Mouse (Mus musculus) heart, adult 2 months (tissue): ENCODE data around the gene Lsm14a. TPM values are rescaled to one million over a fixed set of nuclear protein-coding genes. Genes with fewer than 3 reads are reported as not detected.

Experiments used
- DNase-seq, 2 experiments: peaks; one replicate each; pipeline ENCODE4 v3.0.0; 2021
- H3K27ac ChIP-seq: fragments of 200-600 bp; 2 replicates; pipeline ENCODE4 v1.8.1; 2022
- H3K27me3 ChIP-seq: fragments of 200-500 bp; 2 replicates; pipeline ENCODE4 v1.6.1; 2012; ENCODE audit warnings: mild to moderate bottlenecking, low read length, inconsistent platforms, mixed read lengths; ENCODE audit not compliant: control insufficient read depth, insufficient read depth
- H3K36me3 ChIP-seq: fragments of 200-500 bp; 2 replicates; pipeline ENCODE4 v1.6.1; 2012; ENCODE audit warnings: low read length, inconsistent platforms; ENCODE audit not compliant: control insufficient read depth, insufficient read depth
- H3K4me1 ChIP-seq: fragments of 200-500 bp; 2 replicates; pipeline ENCODE4 v1.6.1; 2011; ENCODE audit warnings: low read length; ENCODE audit not compliant: control insufficient read depth, insufficient read depth
- H3K4me3 ChIP-seq: fragments of 200-600 bp; 2 replicates; pipeline ENCODE4 v1.8.1; 2022
- H3K79me2 ChIP-seq: fragments of 200-500 bp; replicated peaks from 2 replicates; pipeline ENCODE4 v1.6.1; 2012; ENCODE audit warnings: mild to moderate bottlenecking, inconsistent platforms, low read length, moderate library complexity, mixed read lengths; ENCODE audit not compliant: control insufficient read depth, insufficient read depth
- H3K9ac ChIP-seq: fragments of 200-500 bp; 2 replicates; pipeline ENCODE4 v1.6.1; 2012; ENCODE audit warnings: low read depth, mild to moderate bottlenecking, control low read depth, inconsistent platforms, low read length, mixed read lengths
- CTCF ChIP-seq: fragments of 200-600 bp; IDR thresholded peaks from 2 replicates; pipeline ENCODE4 v1.8.1; 2022; ENCODE audit warnings: antibody characterized with exemption, mild to moderate bottlenecking, moderate library complexity
- EP300 ChIP-seq: fragments of 200-500 bp; IDR thresholded peaks from 2 replicates; pipeline ENCODE4 v1.6.1; 2011; ENCODE audit warnings: low read depth, low read length, control low read depth; ENCODE audit not compliant: insufficient read depth
- POLR2A ChIP-seq: fragments of 200-500 bp; IDR thresholded peaks from 2 replicates; pipeline ENCODE4 v1.6.1; 2011; ENCODE audit warnings: mild to moderate bottlenecking, low read depth, low read length, control low read depth; ENCODE audit not compliant: insufficient read depth
- WGBS: fragments of 180-500 bp; shearing (Covaris S2); methylation state at CpG from one replicate; pipeline ENCODE4 v1.1.7; 2018; 5-methylcytosine and 5-hydroxymethylcytosine counted together
- intact Hi-C: fragments of 180-260 bp; cut with DNase I; formaldehyde crosslinking; loops from one replicate; pipeline ENCODE4 v1.15.1; 2025
- polyA plus RNA-seq: library from polyadenylated mRNA; depleted of rRNA; stranded (reverse); fragments of >200 nt; gene quantifications from 2 replicates; pipeline ENCODE4 v1.2.3, GENCODE M21; 2012
- total RNA-seq, 2 experiments: library from RNA; stranded (reverse); gene quantifications; 2 replicates each; pipeline ENCODE4 v1.2.3; 2021

Lsm14a gene
- total and polyA plus RNA-seq, 3 experiments, result 42.9 to 88.3 (median 86.9) TPM

- no peak for DNase-seq
- H3K79me2 ChIP-seq, result peaks cover 6% of the 10 kb centered on the region
- intact Hi-C loops, result no loop called here
- peaks cover 20% of the 10 kb centered on the region for H3K36me3 ChIP-seq
- no peaks in the 10 kb centered on the region for H3K27me3 ChIP-seq
- H3K4me1 ChIP-seq, result peaks cover 3% of the 10 kb centered on the region
- H3K27ac ChIP-seq, result no peak overlapping the region
- H3K9ac ChIP-seq, result no peak overlapping the region
- 86% methylated on average over 1 of the region's 1 CpGs for WGBS
- TF ChIP-seq POLR2A (no peak), CTCF (no peak), EP300 (no peak)
- H3K4me3 ChIP-seq, result no peak overlapping the region
These were observed 19.2 kb downstream of the Lsm14a start for GRCm38 (mm10) chr7:34373906-34374305.

GRCm38 (mm10) chr7:34355629-34356028 is 37.5 kb downstream of the Lsm14a start:
- H3K36me3 ChIP-seq, result peaks cover 3% of the 10 kb centered on the region; the same call in 1 of the 2 replicates
- H3K27ac ChIP-seq, result no peak overlapping the region
- H3K27me3 ChIP-seq, result no peaks in the 10 kb centered on the region
- DNase-seq, result no peak
- no peaks in the 10 kb centered on the region for H3K79me2 ChIP-seq
- H3K4me3 ChIP-seq, result no peak overlapping the region
- intact Hi-C loops, result loop anchor here (1.0 kb wide), 1 partner anchor 89 kb away; no protein-coding TSS in a partner anchor
- H3K9ac ChIP-seq, result no peak overlapping the region
- no peaks in the 10 kb centered on the region for H3K4me1 ChIP-seq
- 80% methylated on average over 4 of the region's 4 CpGs for WGBS
- TF ChIP-seq POLR2A (no peak), CTCF (peak; percentile 86), EP300 (no peak)

- H3K36me3 ChIP-seq, result peaks cover 11% of the 10 kb centered on the region
- no peaks in the 10 kb centered on the region for H3K79me2 ChIP-seq
- no peak overlapping the region for H3K4me3 ChIP-seq
- no peaks in the 10 kb centered on the region; the same call in 1 of the 2 replicates for H3K4me1 ChIP-seq
- intact Hi-C loops, result no loop called here
- 76% methylated on average over 1 of the region's 1 CpGs for WGBS
- peak; percentile 57 for TF ChIP-seq CTCF
- TF ChIP-seq EP300, result no peak
- DNase-seq, result no peak
- no peak overlapping the region for H3K9ac ChIP-seq
- no peaks in the 10 kb centered on the region for H3K27me3 ChIP-seq
- H3K27ac ChIP-seq, result no peak overlapping the region
These were observed 41.1 kb downstream of the Lsm14a start for GRCm38 (mm10) chr7:34351997-34352396.

DNA sequence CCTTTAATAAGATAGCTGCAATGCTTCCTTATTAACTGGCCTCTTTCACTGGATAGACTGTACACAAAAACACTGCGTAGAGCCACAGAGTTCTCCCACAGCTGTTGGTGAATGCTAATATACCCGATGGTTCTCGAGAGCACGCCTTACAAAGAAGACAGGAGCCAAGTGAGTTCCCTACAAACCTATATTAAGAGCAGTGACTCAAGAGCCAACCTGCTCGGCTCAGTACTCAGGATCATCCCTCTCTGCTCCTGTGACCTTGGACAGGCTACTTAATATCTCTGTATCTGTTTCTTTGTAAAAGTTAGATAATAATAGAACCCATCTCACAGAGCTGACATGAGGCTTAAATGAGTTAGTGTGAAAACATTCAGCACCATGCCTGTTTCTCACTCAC is 42.9 kb downstream of the Lsm14a start:
- peaks cover 11% of the 10 kb centered on the region for H3K36me3 ChIP-seq
- H3K4me3 ChIP-seq, result no peak overlapping the region
- H3K27me3 ChIP-seq, result no peaks in the 10 kb centered on the region
- 65% methylated on average over 5 of the region's 5 CpGs for WGBS
- no peak for TF ChIP-seq CTCF
- no peak for TF ChIP-seq EP300
- no peak for TF ChIP-seq POLR2A
- H3K79me2 ChIP-seq, result no peaks in the 10 kb centered on the region
- intact Hi-C loops, result no loop called here
- no peaks in the 10 kb centered on the region; the same call in 1 of the 2 replicates for H3K4me1 ChIP-seq
- no peak overlapping the region for H3K9ac ChIP-seq
- H3K27ac ChIP-seq, result no peak overlapping the region
- DNase-seq, result no peak

GRCm38 (mm10) chr7:34348011-34348410 is 45.1 kb downstream of the Lsm14a start:
- Histone ChIP-seq H3K36me3 (peaks cover 11% of the 10 kb centered on the region), H3K9ac (no peak overlapping the region), H3K4me3 (no peak overlapping the region), H3K4me1 (no peaks in the 10 kb centered on the region; the same call in 1 of the 2 replicates), H3K27me3 (no peaks in the 10 kb centered on the region), H3K27ac (no peak overlapping the region), H3K79me2 (no peaks in the 10 kb centered on the region)
- TF ChIP-seq CTCF (no peak), POLR2A (no peak), EP300 (no peak)
- WGBS, result 69% methylated on average over 1 of the region's 1 CpGs
- intact Hi-C loops, result no loop called here
- no peak for DNase-seq

DNA sequence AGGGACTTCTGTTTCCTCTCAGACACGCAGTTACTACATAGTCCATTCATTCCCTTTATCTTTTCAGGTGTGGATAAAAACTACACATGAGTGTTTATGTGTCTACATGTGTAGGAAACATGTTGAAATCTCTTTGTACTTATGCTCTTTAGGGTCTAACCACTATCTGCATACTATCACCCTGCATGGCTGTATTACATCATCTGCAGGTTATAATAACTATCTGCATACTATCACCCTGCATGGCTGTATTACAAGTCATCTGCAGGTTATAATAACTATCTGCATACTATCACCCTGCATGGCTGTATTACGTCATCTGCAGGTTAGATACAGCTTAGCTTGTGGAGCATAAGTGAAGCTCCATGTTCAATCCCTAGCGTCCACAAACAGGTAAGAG is 46.1 kb downstream of the Lsm14a start:
- 86% methylated on average over 3 of the region's 3 CpGs for WGBS
- no peak overlapping the region for H3K9ac ChIP-seq
- intact Hi-C loops, result no loop called here
- H3K36me3 ChIP-seq, result peaks cover 8% of the 10 kb centered on the region
- H3K27me3 ChIP-seq, result no peaks in the 10 kb centered on the region
- H3K79me2 ChIP-seq, result no peaks in the 10 kb centered on the region
- DNase-seq, result no peak
- no peak overlapping the region for H3K4me3 ChIP-seq
- no peaks in the 10 kb centered on the region; the same call in 1 of the 2 replicates for H3K4me1 ChIP-seq
- no peak overlapping the region for H3K27ac ChIP-seq
- no peak for TF ChIP-seq CTCF

GRCm38 (mm10) chr7:34346505-34346904 is 46.6 kb downstream of the Lsm14a start:
- peaks cover 8% of the 10 kb centered on the region for H3K36me3 ChIP-seq
- TF ChIP-seq EP300, result no peak
- no peak for TF ChIP-seq POLR2A
- no peak for TF ChIP-seq CTCF
- H3K27me3 ChIP-seq, result no peaks in the 10 kb centered on the region
- DNase-seq, result no peak
- H3K9ac ChIP-seq, result no peak overlapping the region
- intact Hi-C loops, result no loop called here
- 91% methylated on average over 4 of the region's 4 CpGs for WGBS
- H3K4me3 ChIP-seq, result no peak overlapping the region
- no peak overlapping the region for H3K27ac ChIP-seq
- no peaks in the 10 kb centered on the region; the same call in 1 of the 2 replicates for H3K4me1 ChIP-seq
- H3K79me2 ChIP-seq, result no peaks in the 10 kb centered on the region
